Comparison of ENCODE assay signal across 27 mouse cellular contexts in genomic region chr7:118195756-118196155, GRCm38 (mm10).
"Had no signal": no experiment of that assay in that cellular context is flagged by ENCODE, and none has a peak within 500 bp of the region (broad histone marks: within the 10 kb centered on the region; RNA-seq: fewer than 3 reads in every experiment).

No protein-coding gene starts in this region.

- H3K9ac ChIP-seq: heart, embryonic 12.5 days; hindbrain, embryonic 12.5 days; hindbrain, embryonic 14.5 days; intestine, embryonic 15.5 days; limb, embryonic 12.5 days; liver, embryonic 13.5 days; liver, embryonic 15.5 days had no signal

- H3K9me3 ChIP-seq: heart, embryonic 10.5 days; heart, embryonic 12.5 days; hindbrain, embryonic 10.5 days; hindbrain, embryonic 12.5 days; intestine, embryonic 15.5 days; limb, embryonic 10.5 days; limb, embryonic 12.5 days; liver, embryonic 13.5 days; liver, embryonic 15.5 days had no signal

- H3K27me3 ChIP-seq: heart, embryonic 12.5 days; hindbrain, embryonic 12.5 days; intestine, embryonic 15.5 days; limb, embryonic 12.5 days; liver, embryonic 13.5 days; liver, embryonic 15.5 days had no signal

- H3K27ac ChIP-seq: heart, embryonic 10.5 days; hindbrain, embryonic 10.5 days; hindbrain, embryonic 12.5 days; hindbrain, embryonic 14.5 days; intestine, embryonic 15.5 days; layer of hippocampus, adult 2 months; left cerebral cortex, adult 2 months; limb, embryonic 10.5 days; limb, embryonic 12.5 days; liver, embryonic 13.5 days; liver, embryonic 15.5 days had no signal

- H3K4me1 ChIP-seq: heart, embryonic 10.5 days; heart, embryonic 12.5 days; hindbrain, embryonic 10.5 days; hindbrain, embryonic 12.5 days; intestine, embryonic 15.5 days; limb, embryonic 10.5 days; limb, embryonic 12.5 days; liver, embryonic 13.5 days; liver, embryonic 15.5 days had no signal

- H3K4me2 ChIP-seq: heart, embryonic 12.5 days; hindbrain, embryonic 12.5 days; hindbrain, embryonic 14.5 days; intestine, embryonic 15.5 days; limb, embryonic 12.5 days; liver, embryonic 11.5 days; liver, embryonic 13.5 days; liver, embryonic 15.5 days had no signal

- ATAC-seq: hindbrain, embryonic 16.5 days; inflammation-experienced regulatory T-cells, adult 6 months; intestine, embryonic 15.5 days; intestine, postnatal 0 days had no signal

- DNase-seq: gastrocnemius, postnatal 10 days; gastrocnemius, postnatal 25 days; heart, adult 18-20 months; heart, postnatal 10 days; heart, postnatal 4 days; kidney, adult 18-20 months; kidney, adult 8-10 months; kidney, postnatal 10 days; kidney, postnatal 25 days; kidney, postnatal 4 days; liver; liver, embryonic 13.5 days had no signal

- H3K4me3 ChIP-seq: heart, embryonic 10.5 days; heart, embryonic 12.5 days; hindbrain, embryonic 10.5 days; hindbrain, embryonic 12.5 days; intestine, embryonic 15.5 days; layer of hippocampus, adult 2 months; left cerebral cortex, adult 2 months; limb, embryonic 10.5 days; limb, embryonic 12.5 days; liver, embryonic 13.5 days; liver, embryonic 15.5 days had no signal
